Mouse (Mus musculus) hindbrain, postnatal 0 days (tissue): Measurements from ENCODE around the gene Mapk1ip1l. TPM values are rescaled to one million over a fixed set of nuclear protein-coding genes. Genes with fewer than 3 reads are reported as not detected.
A peak's percentile ranks its signal among the peaks of the same experiment; 100 is the strongest.

Experiments used
- ATAC-seq: fragments of 200-750 bp; cut with Nextera tagmentation; 2 replicates; pipeline ENCODE4 v1.8.0; 2017; ENCODE audit warnings: mild to moderate bottlenecking, moderate TSS enrichment, moderate library complexity
- DNase-seq: peaks from one replicate; pipeline ENCODE4 v3.0.0-alpha.2; 2015; ENCODE audit warnings: low spot score
- H3K27ac ChIP-seq: fragments of 300-500 bp; sonication (generic); 2 replicates; pipeline ENCODE4 v1.5.1; 2014; ENCODE audit warnings: mild to moderate bottlenecking
- H3K27me3 ChIP-seq: fragments of 300-500 bp; sonication (generic); 2 replicates; pipeline ENCODE4 v1.6.1; 2014; ENCODE audit warnings: low read length, mixed read lengths; ENCODE audit not compliant: insufficient read depth
- H3K36me3 ChIP-seq: fragments of 300-500 bp; sonication (generic); 2 replicates; pipeline ENCODE4 v1.6.1; 2014; ENCODE audit warnings: low read length, mixed read lengths; ENCODE audit not compliant: insufficient read depth
- H3K4me1 ChIP-seq: fragments of 300-500 bp; sonication (generic); 2 replicates; pipeline ENCODE4 v1.6.1; 2014; ENCODE audit warnings: antibody characterized with exemption, low read length, mixed read lengths; ENCODE audit not compliant: insufficient read depth
- H3K4me2 ChIP-seq: fragments of 300-500 bp; sonication (generic); 2 replicates; pipeline ENCODE4 v1.6.1; 2014; ENCODE audit warnings: low read depth, mild to moderate bottlenecking, low read length, moderate library complexity, mixed read lengths
- H3K4me3 ChIP-seq: fragments of 300-500 bp; sonication (generic); 2 replicates; pipeline ENCODE4 v1.5.1; 2014; ENCODE audit warnings: low read length
- H3K9ac ChIP-seq: fragments of 300-500 bp; sonication (generic); replicated peaks from 2 replicates; pipeline ENCODE4 v1.6.1; 2014; ENCODE audit warnings: mild to moderate bottlenecking, low read length, moderate library complexity, mixed read lengths
- H3K9me3 ChIP-seq: fragments of 300-500 bp; sonication (generic); 2 replicates; pipeline ENCODE4 v1.6.1; 2016; ENCODE audit warnings: low read length, mixed read lengths
- CTCF ChIP-seq: IDR thresholded peaks from 2 replicates; pipeline ENCODE4 v1.5.1; 2016; ENCODE audit warnings: antibody characterized with exemption, control low read depth, low read depth
- WGBS: fragments of 180-500 bp; shearing (Covaris S2); extraction: QIAGEN DNeasy Blood & Tissue Kit; methylation state at CpG from one replicate; pipeline ENCODE4 v1.1.7; 2014; 5-methylcytosine and 5-hydroxymethylcytosine counted together
- polyA plus RNA-seq: library from polyadenylated mRNA; unstranded; fragments of >200 nt; fragmentation: Nextera tagmentation; extraction: Ambion mirVana; gene quantifications from 2 replicates; pipeline ENCODE4 v1.2.1, GENCODE M21; 2015
- total RNA-seq: library from RNA; depleted of rRNA; stranded (reverse); fragments of >200 nt; gene quantifications from 2 replicates; pipeline ENCODE4 v1.2.3, GENCODE M21; 2014

The Mapk1ip1l gene
- total and polyA plus RNA-seq, 2 experiments from 2014 or later = 33.9 to 50.3 TPM

GRCm38 (mm10) chr14:47353240-47353639 lies 55.2 kb downstream of the Mapk1ip1l start:
- Histone ChIP-seq H3K4me1 (no peaks in the 10 kb centered on the region), H3K36me3 (no peaks in the 10 kb centered on the region), H3K4me3 (no peak overlapping the region), H3K9me3 (no peaks in the 10 kb centered on the region), H3K27me3 (no peaks in the 10 kb centered on the region), H3K9ac (no peak overlapping the region), H3K27ac (no peak overlapping the region), H3K4me2 (no peak overlapping the region)
- no peak for TF ChIP-seq CTCF
- DNase-seq (no peak), ATAC-seq (no peak)
- WGBS = 86% methylated on average over 4 of the region's 4 CpGs

- no peak overlapping the region for H3K9ac ChIP-seq
These were observed 56.1 kb downstream of the Mapk1ip1l start for GRCm38 (mm10) chr14:47354111-47354577.

GRCm38 (mm10) chr14:47354948-47355347 lies 56.9 kb downstream of the Mapk1ip1l start:
- no peaks in the 10 kb centered on the region for H3K4me1 ChIP-seq
- H3K27me3 ChIP-seq = no peaks in the 10 kb centered on the region
- TF ChIP-seq CTCF = no peak
- H3K4me2 ChIP-seq = no peak overlapping the region
- no peak for ATAC-seq
- no peak overlapping the region for H3K27ac ChIP-seq
- no peaks in the 10 kb centered on the region for H3K9me3 ChIP-seq
- DNase-seq = no peak
- H3K4me3 ChIP-seq = no peak overlapping the region
- H3K9ac ChIP-seq = no peak overlapping the region
- 85% methylated on average over 5 of the region's 5 CpGs for WGBS
- no peaks in the 10 kb centered on the region for H3K36me3 ChIP-seq

More at GRCm38 (mm10) chr14:47354111-47354577, 56.1 kb downstream of the Mapk1ip1l start:
- Histone ChIP-seq H3K27ac (no peak overlapping the region), H3K4me3 (no peak overlapping the region), H3K4me1 (no peaks in the 10 kb centered on the region), H3K4me2 (no peak overlapping the region), H3K36me3 (no peaks in the 10 kb centered on the region), H3K27me3 (no peaks in the 10 kb centered on the region), H3K9me3 (no peaks in the 10 kb centered on the region)
- no peak for ATAC-seq
- WGBS = 71% methylated on average over 8 of the region's 8 CpGs
- DNase-seq = no peak
- peak; percentile 34 for TF ChIP-seq CTCF

GRCm38 (mm10) chr14:47356622-47357021 lies 58.6 kb downstream of the Mapk1ip1l start:
- H3K36me3 ChIP-seq = no peaks in the 10 kb centered on the region
- no peak overlapping the region for H3K4me2 ChIP-seq
- TF ChIP-seq CTCF = no peak

GRCm38 (mm10) chr14:47359610-47360009 lies 61.5 kb downstream of the Mapk1ip1l start:
- no peak overlapping the region for H3K4me3 ChIP-seq
- no peak overlapping the region for H3K9ac ChIP-seq
- H3K36me3 ChIP-seq = no peaks in the 10 kb centered on the region
- no peak overlapping the region for H3K27ac ChIP-seq
- no peaks in the 10 kb centered on the region for H3K27me3 ChIP-seq
- DNase-seq (no peak), ATAC-seq (no peak)
- no peaks in the 10 kb centered on the region for H3K9me3 ChIP-seq
- H3K4me2 ChIP-seq = no peak overlapping the region
- H3K4me1 ChIP-seq = no peaks in the 10 kb centered on the region
- WGBS = 70% methylated on average over 3 of the region's 3 CpGs
- no peak for TF ChIP-seq CTCF

More at GRCm38 (mm10) chr14:47356622-47357021, 58.6 kb downstream of the Mapk1ip1l start:
- H3K9ac ChIP-seq = no peak overlapping the region
- no peaks in the 10 kb centered on the region for H3K4me1 ChIP-seq
- 91% methylated on average over 3 of the region's 3 CpGs for WGBS
- H3K27ac ChIP-seq = no peak overlapping the region
- no peak for ATAC-seq
- H3K27me3 ChIP-seq = no peaks in the 10 kb centered on the region
- H3K9me3 ChIP-seq = no peaks in the 10 kb centered on the region
- no peak overlapping the region for H3K4me3 ChIP-seq
- DNase-seq = no peak

GRCm38 (mm10) chr14:47361418-47361817 lies 63.4 kb downstream of the Mapk1ip1l start:
- no peaks in the 10 kb centered on the region for H3K9me3 ChIP-seq
- H3K4me3 ChIP-seq = no peak overlapping the region
- TF ChIP-seq CTCF = no peak
- H3K4me1 ChIP-seq = peaks cover 2% of the 10 kb centered on the region; the same call in 1 of the 2 replicates
- no peak for ATAC-seq
- no peak for DNase-seq
- 85% methylated on average over 2 of the region's 2 CpGs for WGBS
- H3K27ac ChIP-seq = no peak overlapping the region
- no peak overlapping the region for H3K4me2 ChIP-seq
- H3K27me3 ChIP-seq = no peaks in the 10 kb centered on the region
- H3K36me3 ChIP-seq = no peaks in the 10 kb centered on the region
- H3K9ac ChIP-seq = no peak overlapping the region

- Histone ChIP-seq H3K4me1 (peaks cover 7% of the 10 kb centered on the region; the same call in 1 of the 2 replicates), H3K4me3 (no peak overlapping the region), H3K4me2 (no peak overlapping the region), H3K9me3 (no peaks in the 10 kb centered on the region), H3K9ac (no peak overlapping the region), H3K27ac (no peak overlapping the region), H3K27me3 (no peaks in the 10 kb centered on the region), H3K36me3 (no peaks in the 10 kb centered on the region)
- no peak for TF ChIP-seq CTCF
- WGBS = 84% methylated on average over 9 of the region's 9 CpGs
- ATAC-seq (no peak), DNase-seq (no peak)
These were observed 63.8 kb downstream of the Mapk1ip1l start for GRCm38 (mm10) chr14:47361899-47362298.
